Mouse (Mus musculus): ENCODE results near the gene Zfp275.
"Not testable (repeated sequence)": the region's sequence is repeated elsewhere in the genome, so short reads cannot be mapped to it uniquely, and the experiment has no call there.

Gene Zfp275

DNA sequence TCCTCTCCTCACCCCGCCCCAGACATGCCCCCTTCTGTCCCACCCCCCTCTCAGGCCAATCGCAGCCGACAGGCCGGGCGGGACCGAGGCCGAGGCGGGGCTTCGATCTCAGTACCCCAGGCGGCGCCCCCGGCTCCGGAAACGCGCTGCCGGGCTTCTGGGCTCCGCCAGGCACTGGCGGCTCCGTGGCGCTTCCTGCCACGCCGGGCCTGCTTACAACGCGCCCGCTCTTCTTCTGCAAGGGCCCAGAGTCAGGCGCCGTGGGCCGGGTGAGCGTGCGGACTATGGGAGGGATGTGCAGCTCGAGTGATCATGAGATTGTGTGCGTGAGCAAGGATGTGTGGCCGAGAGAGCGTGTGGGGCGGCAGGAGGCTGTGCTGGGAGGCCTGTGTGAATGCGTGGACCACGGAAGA lies at the start of gene Zfp275:
Gene Zfp275, plus strand, starts transcription at position 139 of the 413 bp plus-strand sequence.
- DNase-seq (ENCODE audit: low read depth, low spot score): peak; percentile 62

DNA sequence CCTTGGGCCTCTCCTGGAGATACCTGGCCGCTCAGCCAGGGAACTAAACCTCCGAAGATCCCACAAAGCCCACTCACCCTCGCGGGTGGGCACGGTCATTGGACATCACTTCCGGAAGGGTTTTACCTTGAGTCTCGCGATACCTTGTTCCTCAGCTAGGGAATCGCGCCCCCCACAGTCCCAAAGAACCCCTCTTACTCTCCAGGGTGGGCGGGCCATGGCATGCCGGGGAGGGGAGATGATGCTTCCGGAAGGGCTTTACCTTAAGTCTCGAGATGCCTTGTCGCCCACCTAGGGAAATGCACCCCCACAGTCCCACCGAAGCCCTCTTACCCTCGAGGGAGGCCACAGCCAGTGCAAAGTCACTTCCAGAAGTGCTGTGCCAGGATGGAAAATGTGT lies 49.5 kb upstream of the Zfp275 start, which contains the start of the genes Xlr5a and Xlr5c:
Gene Xlr5a, minus strand, starts transcription at position 101 of the 400 bp plus-strand sequence.
Gene Xlr5c, minus strand, starts transcription at position 101 of the 400 bp plus-strand sequence.
- not testable (repeated sequence) for DNase-seq (ENCODE audit: low read depth, low spot score)

- DNase-seq (ENCODE audit: low read depth, low spot score): not testable (repeated sequence)
Observed at GRCm38 (mm10) chrX:73295745-73296144, 46.7 kb upstream of the Zfp275 start.

GRCm38 (mm10) chrX:73312522-73312921 lies 29.9 kb upstream of the Zfp275 start:
- peak; percentile 28 for DNase-seq (ENCODE audit: low read depth, low spot score)

GRCm38 (mm10) chrX:73321029-73321428 lies 21.4 kb upstream of the Zfp275 start:
- DNase-seq (ENCODE audit: low read depth, low spot score): no peak

DNA sequence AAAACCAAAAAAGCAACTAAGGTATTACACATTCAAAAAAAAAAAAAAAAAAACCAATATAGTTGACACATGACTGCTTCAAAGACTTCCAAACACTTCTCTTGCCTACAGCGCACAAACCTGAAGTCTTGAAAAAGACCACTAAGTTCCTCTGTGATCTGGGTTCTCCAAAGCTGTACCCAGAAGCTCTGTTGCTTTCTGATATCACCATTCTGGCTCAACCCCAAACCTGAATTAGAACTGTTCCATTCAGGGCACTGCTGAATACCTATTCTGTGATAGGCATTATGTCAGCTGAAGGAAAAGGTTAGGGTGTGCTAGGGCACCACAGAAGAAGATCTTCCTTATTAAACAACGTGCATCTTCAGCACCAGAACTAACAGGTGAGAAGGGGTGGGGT lies 15.2 kb upstream of the Zfp275 start:
- DNase-seq (ENCODE audit: low read depth, low spot score): no peak

DNA sequence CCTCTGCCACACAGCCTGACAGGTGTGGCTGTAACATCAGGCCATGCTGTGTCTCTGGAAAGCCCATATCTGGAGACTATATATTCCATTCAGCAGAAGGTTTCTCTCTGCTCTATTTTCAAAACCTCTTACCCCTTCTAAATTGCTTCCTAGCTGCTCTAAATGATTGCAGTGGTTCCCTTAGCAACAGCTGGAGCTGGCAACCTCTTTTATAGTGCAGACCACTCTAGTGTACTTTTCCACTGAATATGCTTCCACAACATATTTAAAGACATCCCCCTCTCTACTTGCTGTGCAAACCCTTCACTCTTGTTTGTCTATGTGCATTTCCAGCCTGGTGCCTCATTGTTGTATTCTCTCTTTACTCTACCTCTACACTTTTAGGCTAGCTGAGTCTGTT lies 8.9 kb upstream of the Zfp275 start:
- no peak for DNase-seq (ENCODE audit: low read depth, low spot score)

- DNase-seq (ENCODE audit: low read depth, low spot score): no peak
Observed at GRCm38 (mm10) chrX:73336740-73337139, 5.7 kb upstream of the Zfp275 start, which contains the start of gene Gm45015. Gm45015 (minus strand) TSS chrX:73336840.

DNA sequence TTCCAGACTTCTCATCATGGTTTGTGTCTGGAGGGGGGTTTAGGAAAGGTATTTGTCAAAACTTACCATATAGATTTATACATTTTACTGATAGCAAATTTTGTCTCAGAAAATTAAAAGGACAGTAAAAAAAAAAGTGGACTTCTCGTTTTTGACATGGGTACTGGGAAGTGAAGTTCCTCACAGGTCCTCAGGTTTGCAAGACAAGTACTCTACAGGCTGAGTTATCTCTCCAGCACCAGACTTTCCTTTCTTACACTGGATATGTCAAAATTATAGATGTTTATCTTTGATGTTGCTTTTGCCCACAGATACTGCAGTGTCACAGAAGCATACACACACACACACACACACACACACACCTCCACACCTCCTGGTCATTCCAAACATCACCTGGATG lies 948 bp upstream of the Zfp275 start:
- no peak for DNase-seq (ENCODE audit: low read depth, low spot score)

- no peak for DNase-seq (ENCODE audit: low read depth, low spot score)
Observed at GRCm38 (mm10) chrX:73342068-73342467, 353 bp upstream of the Zfp275 start.

DNA sequence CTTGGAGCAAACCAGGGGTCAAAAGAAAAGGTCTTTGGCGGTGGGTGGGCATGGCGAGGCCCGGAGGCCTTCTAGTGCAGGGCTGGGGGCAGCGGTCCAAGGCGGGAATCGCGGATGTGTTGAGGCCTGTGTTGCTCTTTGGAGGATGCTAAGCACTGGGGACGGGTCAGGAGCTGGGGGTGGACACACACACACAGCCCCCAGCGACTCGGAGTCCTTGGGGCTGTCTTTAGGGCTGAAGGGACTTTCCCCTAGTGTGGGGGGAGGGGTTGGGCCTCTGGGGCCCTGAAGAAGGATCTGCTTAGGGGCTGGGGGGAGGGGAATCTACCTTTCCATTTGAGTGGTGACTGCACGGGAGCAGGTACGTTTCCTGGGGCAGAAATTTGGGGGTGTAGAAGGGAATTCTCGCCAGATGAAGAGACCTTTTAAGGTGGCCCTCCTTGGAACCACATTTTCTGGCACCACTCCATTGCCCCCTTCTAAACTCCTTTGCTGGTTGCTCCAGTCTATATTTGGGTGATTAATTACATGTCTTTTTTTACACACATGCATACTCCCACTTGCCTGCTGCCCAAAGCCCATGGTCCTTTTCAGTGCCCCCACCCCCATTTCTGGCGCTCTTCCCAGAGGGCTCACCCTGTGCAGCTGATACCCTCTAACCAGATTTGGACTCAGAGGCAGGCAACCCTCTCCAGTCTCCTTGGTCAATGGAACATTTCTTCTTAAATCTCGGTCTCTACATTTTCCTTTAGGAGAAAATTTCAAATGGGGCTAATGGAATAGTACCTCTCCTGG lies 717 bp downstream of the Zfp275 start:
- DNase-seq (ENCODE audit: low read depth, low spot score): peak; percentile 14

DNA sequence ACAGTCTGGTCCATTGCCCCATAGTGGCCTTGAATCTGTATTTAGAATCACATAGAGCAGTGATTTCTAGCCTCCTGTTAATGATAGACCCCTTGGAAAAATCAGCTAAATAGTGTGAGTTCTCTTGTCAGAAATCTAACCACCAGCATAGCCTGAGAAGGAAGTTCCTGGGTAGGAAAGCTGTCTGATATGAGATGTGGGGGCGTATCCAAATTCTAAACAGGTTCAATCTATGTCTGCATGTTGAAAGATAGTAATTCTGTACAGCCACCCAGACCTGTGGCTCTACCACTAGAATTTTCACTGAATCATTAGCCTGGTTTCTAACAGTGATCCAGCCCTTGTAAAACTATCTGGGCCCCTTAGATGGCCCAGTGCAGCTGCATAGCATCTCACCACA lies 1.4 kb downstream of the Zfp275 start:
- DNase-seq (ENCODE audit: low read depth, low spot score): no peak

DNA sequence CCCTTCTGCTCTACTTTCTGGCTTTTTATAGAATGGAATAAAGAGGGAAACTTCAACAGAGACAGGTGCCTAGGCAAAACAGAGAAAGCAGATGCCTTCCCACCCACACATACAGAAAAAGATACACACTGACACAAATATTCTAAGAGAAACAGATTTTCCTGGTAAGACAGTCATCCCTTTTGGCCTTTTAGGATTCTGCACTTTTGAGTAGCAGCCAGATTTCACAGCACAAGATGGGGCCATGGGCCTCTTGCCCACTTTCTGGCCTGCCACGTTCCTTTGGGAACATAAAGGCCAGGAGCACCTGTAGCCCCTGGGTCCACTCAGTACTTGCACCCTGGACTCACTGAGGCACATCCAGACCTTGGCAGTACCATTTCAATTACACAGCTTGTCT lies 1.9 kb downstream of the Zfp275 start:
- DNase-seq (ENCODE audit: low read depth, low spot score): no peak

- no peak for DNase-seq (ENCODE audit: low read depth, low spot score)
Observed at GRCm38 (mm10) chrX:73356163-73356562, 13.7 kb downstream of the Zfp275 start.

GRCm38 (mm10) chrX:73356719-73357118 lies 14.3 kb downstream of the Zfp275 start:
- no peak for DNase-seq (ENCODE audit: low read depth, low spot score)

- DNase-seq (ENCODE audit: low read depth, low spot score): no peak
Observed at GRCm38 (mm10) chrX:73363291-73363690, 20.9 kb downstream of the Zfp275 start.

DNA sequence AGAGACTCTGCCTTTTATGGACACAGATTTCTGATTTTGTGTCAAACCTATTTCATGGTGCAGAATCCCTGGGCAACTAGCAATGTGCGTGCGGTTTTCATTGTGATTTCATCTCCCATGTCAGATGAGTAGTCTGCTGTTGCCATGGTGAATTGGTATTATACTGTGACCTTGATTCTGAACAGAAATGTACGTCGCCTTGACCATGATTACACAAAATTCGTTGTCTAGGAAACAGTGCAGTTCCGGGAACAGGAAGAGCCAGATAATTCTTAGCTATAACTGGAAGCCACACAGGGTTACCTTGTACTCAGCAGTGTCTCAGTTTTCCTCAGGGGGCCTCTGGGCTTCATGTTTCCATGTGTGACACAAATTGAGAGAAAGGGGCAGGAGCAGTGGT lies 42.0 kb downstream of the Zfp275 start:
- no peak for DNase-seq (ENCODE audit: low read depth, low spot score)

DNA sequence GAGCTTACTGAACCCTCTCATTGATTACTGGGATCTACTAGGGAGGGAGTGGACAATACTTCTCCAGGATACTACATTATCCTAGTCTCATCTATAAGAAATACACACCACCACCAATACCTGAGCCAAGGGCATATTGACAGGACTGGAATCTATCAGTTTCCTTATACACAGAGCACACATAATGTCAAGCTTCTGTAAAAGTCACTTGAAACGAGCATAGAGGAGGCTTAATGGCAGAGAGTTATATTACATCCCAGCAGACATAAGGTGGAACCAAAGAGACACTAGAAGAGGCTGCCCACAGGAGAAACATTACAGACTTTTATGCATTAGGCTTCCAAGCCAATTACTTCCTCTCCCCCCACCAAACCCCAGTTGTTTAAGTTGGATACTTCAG lies 42.5 kb downstream of the Zfp275 start:
- DNase-seq (ENCODE audit: low read depth, low spot score): no peak

- no peak for DNase-seq (ENCODE audit: low read depth, low spot score)
Observed at GRCm38 (mm10) chrX:73391481-73391880, 49.1 kb downstream of the Zfp275 start.

DNA sequence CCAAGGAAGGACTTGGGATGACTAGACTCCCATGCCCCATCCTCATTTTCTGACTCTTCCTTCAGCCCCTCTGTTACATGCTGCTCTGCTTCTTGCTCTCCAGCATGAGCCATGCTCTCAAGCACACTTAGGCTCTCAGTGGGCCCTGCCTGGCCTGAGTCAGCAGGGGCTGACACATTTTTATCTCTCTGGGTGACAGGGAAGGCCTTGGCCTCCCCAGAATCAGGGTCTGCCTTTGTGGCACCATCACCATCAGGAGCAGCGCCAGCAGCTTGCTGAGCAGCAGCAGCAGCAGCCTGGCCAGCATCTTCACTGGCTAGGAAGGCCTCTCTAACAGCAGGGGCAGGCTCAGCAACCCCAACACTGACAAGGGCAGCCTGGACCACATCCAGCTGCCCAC lies 54.0 kb downstream of the Zfp275 start:
- no peak for DNase-seq (ENCODE audit: low read depth, low spot score)

GRCm38 (mm10) chrX:73398636-73399035 lies 56.2 kb downstream of the Zfp275 start, which contains the start of gene Gm18336:
Gm18336 (minus strand) TSS chrX:73398736.
- DNase-seq (ENCODE audit: low read depth, low spot score): not testable (repeated sequence)

DNA sequence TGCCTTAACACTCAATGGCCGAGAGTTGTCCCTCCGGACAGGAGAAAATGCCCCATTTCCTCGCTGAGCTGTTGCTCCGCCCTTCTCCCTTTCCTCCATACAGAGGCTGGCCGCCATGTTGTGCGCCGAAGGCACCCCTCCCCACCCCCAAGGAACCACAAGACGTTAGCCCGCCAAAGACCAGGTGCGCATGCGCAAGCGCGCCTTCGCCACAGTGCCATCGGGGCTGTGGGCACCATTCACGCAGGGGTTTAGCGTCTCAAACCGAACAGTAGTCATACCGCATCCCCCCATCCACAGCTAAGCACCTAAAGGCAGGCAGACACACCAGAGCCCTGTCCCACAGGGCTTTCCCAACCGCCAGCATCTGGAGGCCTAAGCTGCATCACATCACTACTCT lies 58.5 kb downstream of the Zfp275 start:
- DNase-seq (ENCODE audit: low read depth, low spot score): peak; percentile 11

DNA sequence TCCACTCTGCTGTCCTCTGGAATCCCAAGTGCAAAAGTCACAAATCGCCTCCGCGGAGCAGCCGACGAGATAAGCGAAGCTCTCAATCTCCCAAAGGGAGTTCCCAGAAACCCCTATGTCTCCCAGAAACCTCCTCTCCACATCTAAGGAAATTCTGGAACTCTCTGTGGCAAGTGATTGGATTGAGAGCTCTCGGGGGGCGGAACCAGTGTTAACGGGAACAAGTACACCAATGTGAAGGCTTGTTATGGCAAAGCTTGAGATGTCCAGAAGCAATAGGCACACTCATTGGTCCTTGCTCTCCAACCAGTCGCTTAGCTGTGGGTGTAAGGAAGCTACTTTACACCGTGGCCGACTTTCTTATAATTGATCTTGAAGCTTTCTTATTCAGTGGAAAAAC lies 59.2 kb downstream of the Zfp275 start:
- peak; percentile 39 for DNase-seq (ENCODE audit: low read depth, low spot score)
